Mouse (Mus musculus) embryonic facial prominence, embryonic 12.5 days (tissue): ENCODE measurements around the gene Cntrl. TPM values are rescaled to one million over a fixed set of nuclear protein-coding genes. Genes with fewer than 3 reads are reported as not detected.

Experiments
- polyA plus RNA-seq: library from polyadenylated mRNA; unstranded; fragments of >200 nt; fragmentation: Nextera tagmentation; extraction: Ambion mirVana; gene quantifications from 2 replicates; pipeline ENCODE4 v1.2.1, GENCODE M21; 2016

Gene Cntrl
- polyA plus RNA-seq, 1 experiment from 2014 or later: 31.2 TPM

Other genes starting within 250 kb of the Cntrl start
- gene Cutal, start 235.1 kb upstream of the Cntrl start, polyA plus RNA-seq: not detected in 2 replicates
- 99.5 TPM in 2 replicates for gene Psmd5, start 234.5 kb upstream of the Cntrl start, polyA plus RNA-seq
- 1.7 and 2.3 TPM in 2 replicates for gene Phf19, start 195.5 kb upstream of the Cntrl start, polyA plus RNA-seq
- 1.8 and 2.2 TPM in 2 replicates for gene Traf1, start 147.7 kb upstream of the Cntrl start, polyA plus RNA-seq
- 0.10 and 0.25 TPM in 2 replicates for gene Hc, start 48.1 kb upstream of the Cntrl start, polyA plus RNA-seq
- 0.19 and 0.55 TPM in 2 replicates for gene AI182371, start 7.9 kb upstream of the Cntrl start, polyA plus RNA-seq
- 317 and 329 TPM in 2 replicates for gene Rab14, start 91.6 kb downstream of the Cntrl start, polyA plus RNA-seq
- 130 and 133 TPM in 2 replicates for gene Gsn, start 146.9 kb downstream of the Cntrl start, polyA plus RNA-seq
- 24.1 and 25.2 TPM in 2 replicates for gene Stom, start 227.5 kb downstream of the Cntrl start, polyA plus RNA-seq